ENCODE assay signal across 10 mouse cellular contexts in genomic region chr5:35320650-35321049, GRCm38 (mm10). TPM values are rescaled to one million over a fixed set of nuclear protein-coding genes. Genes with fewer than 3 reads are reported as not detected.
DNase-seq lines count a peak whose midpoint lies in the region; ATAC-seq and TF ChIP-seq lines count a peak whose summit lies in the region.
"Had no signal": no experiment of that assay in that cellular context is flagged by ENCODE, and none has a peak within 500 bp of the region (broad histone marks: within the 10 kb centered on the region; RNA-seq: fewer than 3 reads in every experiment).

No protein-coding gene starts in this region.

- no peaks in the 10 kb centered on the region for H3K9me3 ChIP-seq in hindbrain, embryonic 16.5 days (ENCODE audit: control insufficient read depth, low read length)
- no peaks in the 10 kb centered on the region for H3K9me3 ChIP-seq in hindbrain, embryonic 11.5 days (ENCODE audit: control insufficient read depth, low read length)

- H3K36me3 ChIP-seq in hindbrain, embryonic 16.5 days (ENCODE audit: control insufficient read depth, insufficient read depth, low read length): no peaks in the 10 kb centered on the region
- no peaks in the 10 kb centered on the region for H3K36me3 ChIP-seq in hindbrain, embryonic 11.5 days (ENCODE audit: control insufficient read depth, insufficient read depth, low read length)
- H3K36me3 ChIP-seq in testis, adult 2 months (ENCODE audit: control insufficient read depth, insufficient read depth, low read length): no peaks in the 10 kb centered on the region

- no peak for TF ChIP-seq POLR2A in testis, adult 2 months (IDR thresholded peaks at IDR 0.05; ENCODE audit: control insufficient read depth, low read depth, low read length)

- no peak overlapping the region for H3K27ac ChIP-seq in hindbrain, embryonic 16.5 days (ENCODE audit: low read depth, low read length)
- H3K27ac ChIP-seq in hindbrain, embryonic 11.5 days (ENCODE audit: low read depth, low read length): no peak overlapping the region
- no peak overlapping the region for H3K27ac ChIP-seq in left cerebral cortex, adult 2 months
- H3K27ac ChIP-seq in testis, adult 2 months (ENCODE audit: control insufficient read depth, insufficient read depth, low read depth, low read length): peak overlapping the region; percentile 24; the same call in 1 of the 2 replicates

- peak; percentile 40; the same call in 1 of the 2 replicates for ATAC-seq in hindbrain, embryonic 16.5 days
- ATAC-seq in hindbrain, embryonic 11.5 days (ENCODE audit: low FRiP score): no peak

- no peak overlapping the region for H3K4me2 ChIP-seq in hindbrain, embryonic 16.5 days (ENCODE audit: low read length)
- no peak overlapping the region for H3K4me2 ChIP-seq in hindbrain, embryonic 11.5 days (replicated peaks; ENCODE audit: low read depth, low read length)

- DNase-seq in hindbrain, embryonic 11.5 days (ENCODE audit: low spot score): no peak
- peak; percentile 85 for DNase-seq in brain, adult 2 months (ENCODE audit: low read depth, low spot score)
- DNase-seq in gastrocnemius, postnatal 14 days: peak; percentile 56
- peak; percentile 43 to 54 for DNase-seq in left cerebral cortex, adult 2 months (ENCODE audit: extremely low spot score in 1 of 2, low spot score in 2 of 2)
- DNase-seq in spleen, postnatal 10 days (ENCODE audit: low spot score in 2 of 2): no peak
- DNase-seq in thymus, postnatal 0 days (ENCODE audit: low spot score): no peak

- H3K4me3 ChIP-seq in hindbrain, embryonic 16.5 days (ENCODE audit: low read length): no peak overlapping the region
- no peak overlapping the region for H3K4me3 ChIP-seq in hindbrain, embryonic 11.5 days (ENCODE audit: low read depth, low read length)
- no peak overlapping the region for H3K4me3 ChIP-seq in left cerebral cortex, adult 2 months
- H3K4me3 ChIP-seq in testis, adult 2 months (ENCODE audit: control insufficient read depth, low read depth, low read length): no peak overlapping the region

- no peaks in the 10 kb centered on the region for H3K4me1 ChIP-seq in hindbrain, embryonic 16.5 days (ENCODE audit: control insufficient read depth, insufficient read depth, low read depth, low read length)
- H3K4me1 ChIP-seq in hindbrain, embryonic 11.5 days (replicated peaks; ENCODE audit: control insufficient read depth, insufficient read depth, low read length): no peaks in the 10 kb centered on the region
- H3K4me1 ChIP-seq in testis, adult 2 months (ENCODE audit: control insufficient read depth, insufficient read depth, low read length): peaks cover 4% of the 10 kb centered on the region

- WGBS in hindbrain, embryonic 16.5 days: 68% methylated on average over 2 of the region's 2 CpGs
- WGBS in hindbrain, embryonic 11.5 days: 72% methylated on average over 2 of the region's 2 CpGs

- TF ChIP-seq CTCF in left cerebral cortex, adult 2 months (IDR thresholded peaks at IDR 0.05): no peak
- TF ChIP-seq CTCF in testis, adult 2 months (IDR thresholded peaks at IDR 0.05; ENCODE audit: control insufficient read depth, insufficient read depth, insufficient replicate concordance, low read depth, low read length): peak; percentile 17; the same call in 1 of the 2 replicates

- no peak overlapping the region for H3K9ac ChIP-seq in hindbrain, embryonic 16.5 days (ENCODE audit: low read depth, low read length)
- no peak overlapping the region for H3K9ac ChIP-seq in hindbrain, embryonic 11.5 days (ENCODE audit: low read depth, low read length)

- no peaks in the 10 kb centered on the region for H3K27me3 ChIP-seq in hindbrain, embryonic 16.5 days (replicated peaks; ENCODE audit: control insufficient read depth, insufficient read depth, low read length)
- no peaks in the 10 kb centered on the region for H3K27me3 ChIP-seq in hindbrain, embryonic 11.5 days (ENCODE audit: control insufficient read depth, insufficient read depth, low read length)
- H3K27me3 ChIP-seq in testis, adult 2 months (ENCODE audit: control insufficient read depth, insufficient read depth, low read length): no peaks in the 10 kb centered on the region

- intact Hi-C loops in gastrocnemius, postnatal 14 days (cut with DNase I; ENCODE audit: low total_unique reads): no loop called here
- intact Hi-C loops in left cerebral cortex, adult 2 months (cut with DNase I): no loop called here

RNA-seq across cellular contexts. Expression of gene Adra2c, which starts 42.5 kb away (rescaled TPM):
- polyA plus RNA-seq in hindbrain, embryonic 16.5 days (2015; fragmentation: Nextera tagmentation; extraction: Ambion mirVana): 0.60 and 0.63 TPM in 2 replicates
- 0.06 and 0.07 TPM in 2 replicates for polyA plus RNA-seq in hindbrain, embryonic 11.5 days (2014; fragmentation: Nextera tagmentation; extraction: Ambion mirVana)
- under 1 TPM; 0.24 to 0.37 TPM for total RNA-seq in gastrocnemius, postnatal 14 days (2021)
- 10 to 100 TPM; 19.2 to 22.2 TPM for total RNA-seq in left cerebral cortex, adult 2 months (2021)
- 0.10 and 0.26 TPM in 2 replicates for polyA plus RNA-seq in testis, adult 2 months (2012; rRNA removed)
- polyA plus RNA-seq in thymus, postnatal 0 days (2015; fragmentation: Nextera tagmentation; extraction: Ambion mirVana): 0.09 and 0.24 TPM in 2 replicates
- total RNA-seq: common myeloid progenitor, adult 5-6 weeks had no signal
- polyA plus RNA-seq: stomach, embryonic 16.5 days had no signal

Comparison
In these comparisons a context has a peak if more than half of its experiments do, and no peak if none do; other contexts are left out.
1. DNase-seq: peak in brain, adult 2 months (single experiment), gastrocnemius, postnatal 14 days (single experiment) and left cerebral cortex, adult 2 months (2 of 2); none in hindbrain, embryonic 11.5 days (single experiment), spleen, postnatal 10 days (0 of 2) and thymus, postnatal 0 days (single experiment).